Mouse (Mus musculus) yolk sac, embryonic 10.5 days (tissue): ENCODE results near the gene Iqsec3.

Experiments
- DNase-seq: peaks from one replicate; pipeline ENCODE4 v3.0.0-alpha.2; 2017; ENCODE audit warnings: low spot score

The Iqsec3 gene

GRCm38 (mm10) chr6:121366537-121366936 lies 106.9 kb downstream of the Iqsec3 start:
- peak; percentile 27 for DNase-seq

GRCm38 (mm10) chr6:121363956-121364355 lies 109.5 kb downstream of the Iqsec3 start:
- no peak for DNase-seq

- no peak for DNase-seq
Observed at GRCm38 (mm10) chr6:121363061-121363460, 110.4 kb downstream of the Iqsec3 start.

GRCm38 (mm10) chr6:121357232-121357631 lies 116.2 kb downstream of the Iqsec3 start:
- DNase-seq = no peak

GRCm38 (mm10) chr6:121356041-121356440 lies 117.4 kb downstream of the Iqsec3 start:
- DNase-seq = no peak

- no peak for DNase-seq
Observed at GRCm38 (mm10) chr6:121352276-121352675, 121.2 kb downstream of the Iqsec3 start.

GRCm38 (mm10) chr6:121346428-121346827 lies 127.0 kb downstream of the Iqsec3 start:
- DNase-seq = no peak

- no peak for DNase-seq
Observed at GRCm38 (mm10) chr6:121344329-121344728, 129.1 kb downstream of the Iqsec3 start.

GRCm38 (mm10) chr6:121343771-121344123 lies 129.7 kb downstream of the Iqsec3 start:
- DNase-seq = no peak

- DNase-seq = no peak
Observed at GRCm38 (mm10) chr6:121343026-121343770, 130.3 kb downstream of the Iqsec3 start, which contains the start of gene Slc6a12. Slc6a12 (plus strand) TSS chr6:121343076.

GRCm38 (mm10) chr6:121341650-121342049 lies 131.8 kb downstream of the Iqsec3 start:
- DNase-seq = no peak

GRCm38 (mm10) chr6:121338519-121338896 lies 135.0 kb downstream of the Iqsec3 start:
- no peak for DNase-seq

- DNase-seq = peak; percentile 59
Observed at GRCm38 (mm10) chr6:121337770-121338518, 135.5 kb downstream of the Iqsec3 start.

- DNase-seq = no peak
Observed at GRCm38 (mm10) chr6:121337229-121337628, 136.2 kb downstream of the Iqsec3 start.

- no peak for DNase-seq
Observed at GRCm38 (mm10) chr6:121336558-121336957, 136.9 kb downstream of the Iqsec3 start.

GRCm38 (mm10) chr6:121335841-121336240 lies 137.6 kb downstream of the Iqsec3 start:
- DNase-seq = no peak

GRCm38 (mm10) chr6:121329848-121330508 lies 143.5 kb downstream of the Iqsec3 start:
- DNase-seq = no peak

- no peak for DNase-seq
Observed at GRCm38 (mm10) chr6:121328417-121328884, 145.0 kb downstream of the Iqsec3 start.

- no peak for DNase-seq
Observed at GRCm38 (mm10) chr6:121326486-121327069, 146.9 kb downstream of the Iqsec3 start.

- DNase-seq = no peak
Observed at GRCm38 (mm10) chr6:121325740-121326139, 147.7 kb downstream of the Iqsec3 start.

GRCm38 (mm10) chr6:121325298-121325697 lies 148.2 kb downstream of the Iqsec3 start:
- no peak for DNase-seq
